Mouse (Mus musculus): ENCODE results near the gene 1700001C02Rik. TPM values are rescaled to one million over a fixed set of nuclear protein-coding genes. Genes with fewer than 3 reads are reported as not detected.

1700001C02Rik gene
- total RNA-seq, 2 experiments from 2014 or later: not detected

Other genes with a start within 250 kb of the 1700001C02Rik start
- 34.1 and 40.5 TPM in 2 replicates for gene Selenoi, start 233.5 kb upstream of the 1700001C02Rik start, total RNA-seq (2014; fragmentation: Nextera tagmentation)
- gene Selenoi, start 233.5 kb upstream of the 1700001C02Rik start, total RNA-seq (2017): 90.2 and 120 TPM in 2 replicates
- gene Drc1, start 184.7 kb upstream of the 1700001C02Rik start, total RNA-seq (2014; fragmentation: Nextera tagmentation): 0.79 TPM in 1 of 2 replicates, not detected in the other
- gene Drc1, start 184.7 kb upstream of the 1700001C02Rik start, total RNA-seq (2017): 0.28 TPM in 1 of 2 replicates, not detected in the other
- 0.24 TPM in 1 of 2 replicates, not detected in the other for gene Otof, start 4.1 kb upstream of the 1700001C02Rik start, total RNA-seq (2014; fragmentation: Nextera tagmentation)
- 0.15 TPM in 1 of 2 replicates, not detected in the other for gene Otof, start 4.1 kb upstream of the 1700001C02Rik start, total RNA-seq (2017)
- not detected in 2 replicates for gene Cib4, start 79.8 kb downstream of the 1700001C02Rik start, total RNA-seq (2014; fragmentation: Nextera tagmentation)
- gene Cib4, start 79.8 kb downstream of the 1700001C02Rik start, total RNA-seq (2017): not detected in 2 replicates
- gene Kcnk3, start 122.1 kb downstream of the 1700001C02Rik start, total RNA-seq (2014; fragmentation: Nextera tagmentation): not detected in 2 replicates
- 0.04 TPM in 1 of 2 replicates, not detected in the other for gene Kcnk3, start 122.1 kb downstream of the 1700001C02Rik start, total RNA-seq (2017)
- 18.5 and 23.4 TPM in 2 replicates for gene Slc35f6, start 181.9 kb downstream of the 1700001C02Rik start, total RNA-seq (2014; fragmentation: Nextera tagmentation)
- 6.8 and 8.9 TPM in 2 replicates for gene Slc35f6, start 181.9 kb downstream of the 1700001C02Rik start, total RNA-seq (2017)
- 337 and 377 TPM in 2 replicates for gene Cenpa, start 200.7 kb downstream of the 1700001C02Rik start, total RNA-seq (2014; fragmentation: Nextera tagmentation)
- 136 and 144 TPM in 2 replicates for gene Cenpa, start 200.7 kb downstream of the 1700001C02Rik start, total RNA-seq (2017)
- gene Dpysl5, start 245.5 kb downstream of the 1700001C02Rik start, total RNA-seq (2014; fragmentation: Nextera tagmentation): not detected in 2 replicates
- not detected in 2 replicates for gene Dpysl5, start 245.5 kb downstream of the 1700001C02Rik start, total RNA-seq (2017)

Data from megakaryocyte-erythroid progenitor cell, adult 5-6 weeks (primary cell).